Mouse (Mus musculus) forebrain, postnatal 0 days (tissue): Measurements from ENCODE around the gene Pnkd. TPM values are rescaled to one million over a fixed set of nuclear protein-coding genes. Genes with fewer than 3 reads are reported as not detected.

Experiments
- ATAC-seq: fragments of 200-750 bp; cut with Nextera tagmentation; 2 replicates; pipeline ENCODE4 v1.8.0; 2017; ENCODE audit warnings: mild to moderate bottlenecking, moderate library complexity
- DNase-seq: peaks from one replicate; pipeline ENCODE4 v3.0.0-alpha.2; 2015
- H3K27ac ChIP-seq: fragments of 300-500 bp; sonication (generic); 2 replicates; pipeline ENCODE4 v1.5.1; 2014; ENCODE audit warnings: low read depth, mild to moderate bottlenecking, antibody characterized with exemption, low read length, moderate library complexity, mixed read lengths
- H3K27me3 ChIP-seq: fragments of 300-500 bp; sonication (generic); 2 replicates; pipeline ENCODE4 v1.6.1; 2014; ENCODE audit warnings: mild to moderate bottlenecking, low read length, mixed read lengths; ENCODE audit not compliant: insufficient read depth
- H3K36me3 ChIP-seq: fragments of 300-500 bp; sonication (generic); 2 replicates; pipeline ENCODE4 v1.6.1; 2014; ENCODE audit warnings: mild to moderate bottlenecking, moderate library complexity; ENCODE audit not compliant: insufficient read depth
- H3K4me1 ChIP-seq: fragments of 300-500 bp; sonication (generic); 2 replicates; pipeline ENCODE4 v1.6.1; 2014; ENCODE audit warnings: antibody characterized with exemption; ENCODE audit not compliant: insufficient read depth
- H3K4me2 ChIP-seq: fragments of 300-500 bp; sonication (generic); 2 replicates; pipeline ENCODE4 v1.6.1; 2014; ENCODE audit warnings: low read depth, mild to moderate bottlenecking, moderate library complexity
- H3K4me3 ChIP-seq: fragments of 300-500 bp; sonication (generic); 2 replicates; pipeline ENCODE4 v1.5.1; 2014; ENCODE audit warnings: low read depth, low read length, mixed read lengths
- H3K9ac ChIP-seq: fragments of 300-500 bp; sonication (generic); 2 replicates; pipeline ENCODE4 v1.6.1; 2014; ENCODE audit warnings: mild to moderate bottlenecking
- H3K9me3 ChIP-seq: fragments of 300-500 bp; sonication (generic); 2 replicates; pipeline ENCODE4 v1.6.1; 2016; ENCODE audit warnings: low read length
- CTCF ChIP-seq: sonication (generic); IDR thresholded peaks from 2 replicates; pipeline ENCODE4 v1.5.1; 2016; ENCODE audit warnings: antibody characterized with exemption, control low read depth, low read depth
- WGBS: fragments of 180-500 bp; shearing (Covaris S2); extraction: QIAGEN DNeasy Blood & Tissue Kit; methylation state at CpG from one replicate; pipeline ENCODE4 v1.1.7; 2014; 5-methylcytosine and 5-hydroxymethylcytosine counted together
- polyA plus RNA-seq: library from polyadenylated mRNA; unstranded; fragments of >200 nt; fragmentation: Nextera tagmentation; extraction: Ambion mirVana; gene quantifications from 2 replicates; pipeline ENCODE4 v1.2.1, GENCODE M21; 2015
- total RNA-seq: library from RNA; depleted of rRNA; stranded (reverse); fragments of >200 nt; gene quantifications from 2 replicates; pipeline ENCODE4 v1.2.3, GENCODE M21; 2014

The Pnkd gene
- total and polyA plus RNA-seq, 2 experiments from 2014 or later = 64.5 to 112 TPM

- peaks cover 4% of the 10 kb centered on the region; the same call in 1 of the 2 replicates for H3K4me1 ChIP-seq
- DNase-seq = no peak
- ATAC-seq = no peak
- no peak for TF ChIP-seq CTCF
- no peak overlapping the region for H3K4me2 ChIP-seq
- H3K36me3 ChIP-seq = no peaks in the 10 kb centered on the region
- H3K4me3 ChIP-seq = no peak overlapping the region
- no peak overlapping the region for H3K27ac ChIP-seq
- H3K9me3 ChIP-seq = no peaks in the 10 kb centered on the region
- H3K9ac ChIP-seq = no peak overlapping the region
- 82% methylated on average over 10 of the region's 10 CpGs for WGBS
- no peaks in the 10 kb centered on the region for H3K27me3 ChIP-seq
Measured at GRCm38 (mm10) chr1:74308001-74308964, 23.6 kb downstream of the Pnkd start.

- 66% methylated on average over 3 of the region's 3 CpGs for WGBS
- no peaks in the 10 kb centered on the region for H3K4me1 ChIP-seq
- no peak for TF ChIP-seq CTCF
- H3K27ac ChIP-seq = no peak overlapping the region
- DNase-seq (no peak), ATAC-seq (no peak)
- H3K27me3 ChIP-seq = no peaks in the 10 kb centered on the region
- no peak overlapping the region for H3K4me2 ChIP-seq
- no peaks in the 10 kb centered on the region for H3K9me3 ChIP-seq
- no peaks in the 10 kb centered on the region for H3K36me3 ChIP-seq
- H3K4me3 ChIP-seq = no peak overlapping the region
- H3K9ac ChIP-seq = no peak overlapping the region
Measured at GRCm38 (mm10) chr1:74309767-74310166, 25.0 kb downstream of the Pnkd start.

GRCm38 (mm10) chr1:74313049-74313692 is 28.4 kb downstream of the Pnkd start:
- TF ChIP-seq CTCF = peak; percentile 96
- DNase-seq (peak; percentile 89), ATAC-seq (peak; percentile 83)
- Histone ChIP-seq H3K27me3 (no peaks in the 10 kb centered on the region), H3K9ac (no peak overlapping the region), H3K4me2 (no peak overlapping the region), H3K27ac (no peak overlapping the region), H3K4me1 (no peaks in the 10 kb centered on the region), H3K36me3 (no peaks in the 10 kb centered on the region), H3K4me3 (no peak overlapping the region), H3K9me3 (no peaks in the 10 kb centered on the region)
- WGBS = 2% methylated on average over 3 of the region's 3 CpGs

GRCm38 (mm10) chr1:74314796-74315195 is 30.1 kb downstream of the Pnkd start:
- TF ChIP-seq CTCF = no peak
- no peak overlapping the region for H3K4me2 ChIP-seq
- H3K27ac ChIP-seq = no peak overlapping the region
- H3K27me3 ChIP-seq = no peaks in the 10 kb centered on the region
- WGBS = 89% methylated on average over 3 of the region's 3 CpGs
- H3K4me3 ChIP-seq = no peak overlapping the region
- no peak for ATAC-seq
- H3K36me3 ChIP-seq = no peaks in the 10 kb centered on the region
- no peaks in the 10 kb centered on the region for H3K4me1 ChIP-seq
- H3K9me3 ChIP-seq = no peaks in the 10 kb centered on the region
- no peak for DNase-seq
- no peak overlapping the region for H3K9ac ChIP-seq

GRCm38 (mm10) chr1:74316114-74316827 is 31.5 kb downstream of the Pnkd start:
- H3K4me1 ChIP-seq = no peaks in the 10 kb centered on the region
- H3K9me3 ChIP-seq = no peaks in the 10 kb centered on the region
- no peak overlapping the region for H3K9ac ChIP-seq
- DNase-seq (no peak), ATAC-seq (no peak)
- no peak overlapping the region for H3K4me3 ChIP-seq
- H3K4me2 ChIP-seq = no peak overlapping the region
- no peak for TF ChIP-seq CTCF
- no peak overlapping the region for H3K27ac ChIP-seq
- H3K27me3 ChIP-seq = no peaks in the 10 kb centered on the region
- WGBS = 88% methylated on average over 4 of the region's 4 CpGs
- H3K36me3 ChIP-seq = no peaks in the 10 kb centered on the region

- H3K4me2 ChIP-seq = no peak overlapping the region
- no peaks in the 10 kb centered on the region for H3K9me3 ChIP-seq
- ATAC-seq = no peak
- H3K4me1 ChIP-seq = no peaks in the 10 kb centered on the region
- H3K27me3 ChIP-seq = no peaks in the 10 kb centered on the region
- 85% methylated on average over 3 of the region's 3 CpGs for WGBS
- no peaks in the 10 kb centered on the region for H3K36me3 ChIP-seq
- no peak overlapping the region for H3K27ac ChIP-seq
- no peak for TF ChIP-seq CTCF
- no peak overlapping the region for H3K4me3 ChIP-seq
- no peak for DNase-seq
- no peak overlapping the region for H3K9ac ChIP-seq
Measured at GRCm38 (mm10) chr1:74318711-74319110, 34.0 kb downstream of the Pnkd start.

GRCm38 (mm10) chr1:74321396-74321795 is 36.7 kb downstream of the Pnkd start:
- Histone ChIP-seq H3K9me3 (no peaks in the 10 kb centered on the region), H3K4me1 (no peaks in the 10 kb centered on the region), H3K36me3 (no peaks in the 10 kb centered on the region), H3K4me2 (no peak overlapping the region), H3K9ac (no peak overlapping the region), H3K27me3 (no peaks in the 10 kb centered on the region), H3K4me3 (no peak overlapping the region), H3K27ac (no peak overlapping the region)
- ATAC-seq (no peak), DNase-seq (no peak)
- TF ChIP-seq CTCF = no peak
- 86% methylated on average over 3 of the region's 3 CpGs for WGBS
